Mouse (Mus musculus) testis, adult 2 months (tissue): ENCODE data around the gene Hmgb4.

ENCODE experiments used
- CTCF ChIP-seq: fragments of 200-500 bp; IDR thresholded peaks from 2 replicates; pipeline ENCODE4 v1.5.1; 2012; ENCODE audit warnings: low read depth, mild to moderate bottlenecking, inconsistent platforms, low read length, moderate library complexity; ENCODE audit not compliant: control insufficient read depth, insufficient read depth, insufficient replicate concordance
- POLR2A ChIP-seq: fragments of 200-500 bp; IDR thresholded peaks from 2 replicates; pipeline ENCODE4 v1.6.1; 2012; ENCODE audit warnings: low read depth, mild to moderate bottlenecking, inconsistent platforms, low read length, moderate library complexity; ENCODE audit not compliant: control insufficient read depth

DNA sequence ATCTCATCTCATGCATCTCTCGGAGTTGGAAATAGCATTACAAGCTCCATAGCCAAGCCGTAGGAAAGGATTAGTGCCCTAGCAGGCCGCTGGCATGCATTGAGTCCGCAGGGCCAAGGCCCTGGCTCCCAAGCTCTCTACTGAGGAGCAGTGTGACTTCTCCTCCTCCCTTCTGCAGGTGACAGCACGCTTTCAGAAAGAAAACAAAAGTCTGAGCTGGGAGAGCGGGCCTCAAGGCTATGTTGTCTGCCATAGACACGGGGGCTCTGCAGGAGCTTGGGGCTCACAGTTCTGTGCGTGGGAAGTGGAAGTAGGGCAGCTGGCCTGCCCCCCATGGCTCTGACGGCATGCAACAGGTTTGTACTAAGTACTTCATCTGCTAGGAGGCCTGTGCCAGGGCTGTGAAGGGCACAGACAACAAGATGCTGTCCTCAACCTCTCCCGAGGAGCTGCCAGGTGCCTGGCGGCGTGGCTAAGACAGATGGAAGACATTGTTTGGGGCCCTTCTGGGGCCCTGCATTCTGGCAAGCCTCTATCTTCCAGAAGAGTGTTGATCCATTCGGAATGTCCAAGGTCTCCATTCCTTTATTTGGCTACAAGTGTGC lies 42.7 kb downstream of the Hmgb4 start:
- TF ChIP-seq POLR2A (no peak), CTCF (no peak)
